8 mouse cellular contexts compared by ENCODE assay signal in genomic region chr9:50617794-50618330, GRCm38 (mm10). TPM values are rescaled to one million over a fixed set of nuclear protein-coding genes. Genes with fewer than 3 reads are reported as not detected.
A peak's percentile ranks its signal among the peaks of the same experiment; 100 is the strongest.
DNase-seq lines count a peak whose midpoint lies in the region; ATAC-seq and TF ChIP-seq lines count a peak whose summit lies in the region.

No protein-coding gene starts in this region.

- no peak overlapping the region for H3K9ac ChIP-seq in lung, embryonic 14.5 days
- H3K9ac ChIP-seq in forebrain, embryonic 13.5 days: no peak overlapping the region
- no peak overlapping the region for H3K9ac ChIP-seq in limb, embryonic 12.5 days (replicated peaks)
- no peak overlapping the region for H3K9ac ChIP-seq in neural tube, embryonic 15.5 days (replicated peaks)

- no peaks in the 10 kb centered on the region for H3K27me3 ChIP-seq in lung, embryonic 14.5 days (ENCODE audit: insufficient read depth, low read length)
- H3K27me3 ChIP-seq in forebrain, embryonic 13.5 days: no peaks in the 10 kb centered on the region
- H3K27me3 ChIP-seq in limb, embryonic 12.5 days: no peaks in the 10 kb centered on the region
- no peaks in the 10 kb centered on the region for H3K27me3 ChIP-seq in neural tube, embryonic 15.5 days (replicated peaks)

- no peaks in the 10 kb centered on the region for H3K4me1 ChIP-seq in lung, embryonic 14.5 days (ENCODE audit: insufficient read depth)
- H3K4me1 ChIP-seq in forebrain, embryonic 13.5 days: peaks cover 18% of the 10 kb centered on the region
- H3K4me1 ChIP-seq in limb, embryonic 12.5 days (replicated peaks): peaks cover 12% of the 10 kb centered on the region
- H3K4me1 ChIP-seq in neural tube, embryonic 15.5 days: peaks cover 27% of the 10 kb centered on the region

- ATAC-seq in lung, embryonic 14.5 days (ENCODE audit: insufficient read depth): no peak
- ATAC-seq in forebrain, embryonic 13.5 days: no peak
- no peak for ATAC-seq in limb, embryonic 12.5 days (ENCODE audit: insufficient number of reproducible peaks, insufficient read depth, low FRiP score, low TSS enrichment, low read depth)
- ATAC-seq in neural tube, embryonic 15.5 days (ENCODE audit: low FRiP score): no peak
- ATAC-seq in CD4-positive, CD25-positive, alpha-beta regulatory T cell, adult 4 months: no peak

- H3K9me3 ChIP-seq in lung, embryonic 14.5 days (ENCODE audit: low read depth, low read length): no peaks in the 10 kb centered on the region
- H3K9me3 ChIP-seq in forebrain, embryonic 13.5 days (replicated peaks): no peaks in the 10 kb centered on the region
- H3K9me3 ChIP-seq in limb, embryonic 12.5 days: no peaks in the 10 kb centered on the region
- H3K9me3 ChIP-seq in neural tube, embryonic 15.5 days (replicated peaks): no peaks in the 10 kb centered on the region

- peaks cover 25% of the 10 kb centered on the region for H3K36me3 ChIP-seq in lung, embryonic 14.5 days (ENCODE audit: insufficient read depth)
- H3K36me3 ChIP-seq in forebrain, embryonic 13.5 days (ENCODE audit: poor library complexity, severe bottlenecking): peaks cover 24% of the 10 kb centered on the region
- H3K36me3 ChIP-seq in limb, embryonic 12.5 days: peaks cover 24% of the 10 kb centered on the region
- peaks cover 25% of the 10 kb centered on the region for H3K36me3 ChIP-seq in neural tube, embryonic 15.5 days

- no peak overlapping the region for H3K27ac ChIP-seq in lung, embryonic 14.5 days (ENCODE audit: low read depth)
- no peak overlapping the region for H3K27ac ChIP-seq in forebrain, embryonic 13.5 days
- H3K27ac ChIP-seq in limb, embryonic 12.5 days: no peak overlapping the region
- no peak overlapping the region for H3K27ac ChIP-seq in neural tube, embryonic 15.5 days (replicated peaks)

- TF ChIP-seq CTCF in lung, embryonic 14.5 days (IDR thresholded peaks at IDR 0.05; ENCODE audit: low read depth): no peak

- H3K4me3 ChIP-seq in lung, embryonic 14.5 days (ENCODE audit: low read depth, low read length): peak overlapping the region; percentile 96
- peak overlapping the region; percentile 100 for H3K4me3 ChIP-seq in forebrain, embryonic 13.5 days
- peak overlapping the region; percentile 100 for H3K4me3 ChIP-seq in limb, embryonic 12.5 days (replicated peaks)
- peak overlapping the region; percentile 100 for H3K4me3 ChIP-seq in neural tube, embryonic 15.5 days (replicated peaks)

- 61% methylated on average over 9 of the region's 9 CpGs for WGBS in lung, embryonic 14.5 days
- WGBS in forebrain, embryonic 13.5 days: 62% methylated on average over 9 of the region's 9 CpGs
- 62% methylated on average over 9 of the region's 9 CpGs for WGBS in limb, embryonic 12.5 days
- WGBS in neural tube, embryonic 15.5 days: 64% methylated on average over 9 of the region's 9 CpGs

- peak overlapping the region; percentile 81 for H3K4me2 ChIP-seq in lung, embryonic 14.5 days
- H3K4me2 ChIP-seq in forebrain, embryonic 13.5 days: peak overlapping the region; percentile 89
- peak overlapping the region; percentile 80 for H3K4me2 ChIP-seq in limb, embryonic 12.5 days
- peak overlapping the region; percentile 84 for H3K4me2 ChIP-seq in neural tube, embryonic 15.5 days

- no peak for DNase-seq in lung, embryonic 14.5 days
- no peak for DNase-seq in lung, adult 18-20 months
- DNase-seq in c-Kit-positive CD71-positive TER-119-positive erythroid progenitor cells, embryonic 14.5 days (ENCODE audit: low spot score): no peak
- no peak for DNase-seq in cerebellum, postnatal 10 days

RNA-seq across cellular contexts. Expression of gene Nkapd1, which starts 0.6 kb away (rescaled TPM):
- 21.9 and 25.2 TPM in 2 replicates for polyA plus RNA-seq in lung, embryonic 14.5 days (2014; fragmentation: Nextera tagmentation; extraction: Ambion mirVana)
- polyA plus RNA-seq in forebrain, embryonic 13.5 days (2015; fragmentation: Nextera tagmentation; extraction: Ambion mirVana): 22.4 and 26.1 TPM in 2 replicates
- 28.6 and 32.0 TPM in 2 replicates for polyA plus RNA-seq in limb, embryonic 12.5 days (2016; fragmentation: Nextera tagmentation; extraction: Ambion mirVana)
- 18.0 and 18.1 TPM in 2 replicates for polyA plus RNA-seq in neural tube, embryonic 15.5 days (2015; fragmentation: Nextera tagmentation; extraction: Ambion mirVana)
- polyA plus RNA-seq in CD4-positive, CD25-positive, alpha-beta regulatory T cell, adult 4 months (2017; shearing (Covaris generic)): 10 to 100 TPM; 15.1 to 17.0 TPM

RNA-seq across cellular contexts. Expression of gene Pih1d2, which starts 0.7 kb away (rescaled TPM):
- 3.8 and 4.5 TPM in 2 replicates for polyA plus RNA-seq in lung, embryonic 14.5 days (2014; fragmentation: Nextera tagmentation; extraction: Ambion mirVana)
- polyA plus RNA-seq in forebrain, embryonic 13.5 days (2015; fragmentation: Nextera tagmentation; extraction: Ambion mirVana): 5.0 and 6.0 TPM in 2 replicates
- 4.0 and 4.6 TPM in 2 replicates for polyA plus RNA-seq in limb, embryonic 12.5 days (2016; fragmentation: Nextera tagmentation; extraction: Ambion mirVana)
- 4.1 and 4.6 TPM in 2 replicates for polyA plus RNA-seq in neural tube, embryonic 15.5 days (2015; fragmentation: Nextera tagmentation; extraction: Ambion mirVana)
- polyA plus RNA-seq in CD4-positive, CD25-positive, alpha-beta regulatory T cell, adult 4 months (2017; shearing (Covaris generic)): under 1 TPM; 0.38 to 0.56 TPM

RNA-seq across cellular contexts. Expression of gene Timm8b, which starts 14.2 kb away (rescaled TPM):
- 224 and 244 TPM in 2 replicates for polyA plus RNA-seq in lung, embryonic 14.5 days (2014; fragmentation: Nextera tagmentation; extraction: Ambion mirVana)
- 374 and 437 TPM in 2 replicates for polyA plus RNA-seq in forebrain, embryonic 13.5 days (2015; fragmentation: Nextera tagmentation; extraction: Ambion mirVana)
- polyA plus RNA-seq in limb, embryonic 12.5 days (2016; fragmentation: Nextera tagmentation; extraction: Ambion mirVana): 323 and 341 TPM in 2 replicates
- polyA plus RNA-seq in neural tube, embryonic 15.5 days (2015; fragmentation: Nextera tagmentation; extraction: Ambion mirVana): 341 and 407 TPM in 2 replicates
- polyA plus RNA-seq in CD4-positive, CD25-positive, alpha-beta regulatory T cell, adult 4 months (2017; shearing (Covaris generic)): 100 to 1,000 TPM in 1 of 2 experiments, 10 to 100 TPM in 1; 82.9 to 101 TPM

RNA-seq across cellular contexts. Expression of gene Sdhd, which starts 14.2 kb away (rescaled TPM):
- 288 and 300 TPM in 2 replicates for polyA plus RNA-seq in lung, embryonic 14.5 days (2014; fragmentation: Nextera tagmentation; extraction: Ambion mirVana)
- polyA plus RNA-seq in forebrain, embryonic 13.5 days (2015; fragmentation: Nextera tagmentation; extraction: Ambion mirVana): 214 and 228 TPM in 2 replicates
- polyA plus RNA-seq in limb, embryonic 12.5 days (2016; fragmentation: Nextera tagmentation; extraction: Ambion mirVana): 259 and 268 TPM in 2 replicates
- 298 and 311 TPM in 2 replicates for polyA plus RNA-seq in neural tube, embryonic 15.5 days (2015; fragmentation: Nextera tagmentation; extraction: Ambion mirVana)
- 100 to 1,000 TPM; 152 to 183 TPM for polyA plus RNA-seq in CD4-positive, CD25-positive, alpha-beta regulatory T cell, adult 4 months (2017; shearing (Covaris generic))

RNA-seq across cellular contexts. Expression of gene Dlat, which starts 41.7 kb away (rescaled TPM):
- polyA plus RNA-seq in lung, embryonic 14.5 days (2014; fragmentation: Nextera tagmentation; extraction: Ambion mirVana): 53.7 and 55.3 TPM in 2 replicates
- 40.6 and 40.8 TPM in 2 replicates for polyA plus RNA-seq in forebrain, embryonic 13.5 days (2015; fragmentation: Nextera tagmentation; extraction: Ambion mirVana)
- 49.5 and 49.8 TPM in 2 replicates for polyA plus RNA-seq in limb, embryonic 12.5 days (2016; fragmentation: Nextera tagmentation; extraction: Ambion mirVana)
- polyA plus RNA-seq in neural tube, embryonic 15.5 days (2015; fragmentation: Nextera tagmentation; extraction: Ambion mirVana): 58.6 and 61.7 TPM in 2 replicates
- 10 to 100 TPM; 13.4 to 13.6 TPM for polyA plus RNA-seq in CD4-positive, CD25-positive, alpha-beta regulatory T cell, adult 4 months (2017; shearing (Covaris generic))
